Mouse (Mus musculus): Measurements from ENCODE around the gene Gm45021. TPM values are rescaled to one million over a fixed set of nuclear protein-coding genes. Genes with fewer than 3 reads are reported as not detected.

Gene Gm45021
- polyA plus RNA-seq, 1 experiment from 2014 or later = not detected

GRCm38 (mm10) chr6:48581257-48581656 is 8.2 kb upstream of the Gm45021 start:
- WGBS = 28% methylated on average over 3 of the region's 3 CpGs
- no peak overlapping the region for H3K9ac ChIP-seq (ENCODE audit: low read length)

DNA sequence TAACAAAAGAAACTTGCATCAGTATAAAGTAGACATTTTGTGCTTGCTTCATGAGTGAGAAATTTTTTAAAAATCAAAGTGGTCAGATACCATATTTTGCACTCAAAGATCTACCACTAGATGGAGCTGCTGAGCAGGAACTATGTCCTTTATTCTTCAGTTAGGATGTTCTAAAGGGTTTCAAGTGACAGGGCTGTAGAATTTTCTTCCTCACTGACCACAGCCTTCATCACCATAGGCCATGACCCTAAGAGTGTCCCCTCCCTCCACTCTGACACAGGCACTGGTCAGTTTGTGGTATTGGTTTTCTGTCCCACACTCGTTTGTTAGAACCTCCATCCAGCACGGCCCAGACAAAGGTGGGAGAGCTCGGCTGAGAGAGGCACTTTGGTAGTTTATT is 7.4 kb upstream of the Gm45021 start:
- no peaks in the 10 kb centered on the region for H3K9me3 ChIP-seq (ENCODE audit: control insufficient read depth, low read length)
- H3K36me3 ChIP-seq (ENCODE audit: control insufficient read depth, insufficient read depth, low read length) = no peaks in the 10 kb centered on the region
- H3K4me2 ChIP-seq (ENCODE audit: low read depth) = no peak overlapping the region
- ATAC-seq (ENCODE audit: insufficient read depth, low FRiP score, low TSS enrichment) = no peak
- H3K27ac ChIP-seq (ENCODE audit: low read depth, low read length) = no peak overlapping the region
- WGBS = 77% methylated on average over 3 of the region's 3 CpGs
- peak; percentile 35 for DNase-seq (ENCODE audit: low spot score)
- no peak overlapping the region for H3K4me3 ChIP-seq (ENCODE audit: low read depth, low read length)
- no peaks in the 10 kb centered on the region for H3K27me3 ChIP-seq (ENCODE audit: control insufficient read depth, insufficient read depth, low read length)
- H3K9ac ChIP-seq (ENCODE audit: low read length) = no peak overlapping the region
- peaks cover 2% of the 10 kb centered on the region; the same call in 1 of the 2 replicates for H3K4me1 ChIP-seq (ENCODE audit: control insufficient read depth, insufficient read depth, low read length)

More at GRCm38 (mm10) chr6:48581257-48581656, 8.2 kb upstream of the Gm45021 start:
- DNase-seq (ENCODE audit: low spot score) (no peak), ATAC-seq (ENCODE audit: insufficient read depth, low FRiP score, low TSS enrichment) (no peak)
- H3K36me3 ChIP-seq (ENCODE audit: control insufficient read depth, insufficient read depth, low read length) = no peaks in the 10 kb centered on the region
- H3K4me3 ChIP-seq (ENCODE audit: low read depth, low read length) = no peak overlapping the region
- no peak overlapping the region for H3K27ac ChIP-seq (ENCODE audit: low read depth, low read length)
- H3K9me3 ChIP-seq (ENCODE audit: control insufficient read depth, low read length) = no peaks in the 10 kb centered on the region
- H3K4me1 ChIP-seq (ENCODE audit: control insufficient read depth, insufficient read depth, low read length) = peaks cover 2% of the 10 kb centered on the region; the same call in 1 of the 2 replicates
- H3K27me3 ChIP-seq (ENCODE audit: control insufficient read depth, insufficient read depth, low read length) = no peaks in the 10 kb centered on the region
- no peak overlapping the region for H3K4me2 ChIP-seq (ENCODE audit: low read depth)

GRCm38 (mm10) chr6:48591221-48591845 is 1.9 kb downstream of the Gm45021 start:
- 50% methylated on average over 3 of the region's 3 CpGs for WGBS
- no peak overlapping the region for H3K9ac ChIP-seq (ENCODE audit: low read length)
- ATAC-seq (ENCODE audit: insufficient read depth, low FRiP score, low TSS enrichment) = no peak
- H3K27me3 ChIP-seq (ENCODE audit: control insufficient read depth, insufficient read depth, low read length) = no peaks in the 10 kb centered on the region
- H3K4me1 ChIP-seq (ENCODE audit: control insufficient read depth, insufficient read depth, low read length) = peaks cover 7% of the 10 kb centered on the region; the same call in 1 of the 2 replicates
- H3K4me2 ChIP-seq (ENCODE audit: low read depth) = no peak overlapping the region
- H3K4me3 ChIP-seq (ENCODE audit: low read depth, low read length) = no peak overlapping the region
- peaks cover 7% of the 10 kb centered on the region for H3K36me3 ChIP-seq (ENCODE audit: control insufficient read depth, insufficient read depth, low read length)
- H3K9me3 ChIP-seq (ENCODE audit: control insufficient read depth, low read length) = no peaks in the 10 kb centered on the region
- no peak overlapping the region for H3K27ac ChIP-seq (ENCODE audit: low read depth, low read length)
- DNase-seq (ENCODE audit: low spot score) = no peak

- Histone ChIP-seq H3K4me3 (ENCODE audit: low read depth, low read length) (no peak overlapping the region), H3K9me3 (ENCODE audit: control insufficient read depth, low read length) (no peaks in the 10 kb centered on the region), H3K4me2 (ENCODE audit: low read depth) (no peak overlapping the region), H3K4me1 (ENCODE audit: control insufficient read depth, insufficient read depth, low read length) (peaks cover 7% of the 10 kb centered on the region; the same call in 1 of the 2 replicates), H3K27ac (ENCODE audit: low read depth, low read length) (no peak overlapping the region), H3K9ac (ENCODE audit: low read length) (no peak overlapping the region), H3K27me3 (ENCODE audit: control insufficient read depth, insufficient read depth, low read length) (no peaks in the 10 kb centered on the region), H3K36me3 (ENCODE audit: control insufficient read depth, insufficient read depth, low read length) (peaks cover 12% of the 10 kb centered on the region)
- whole genome bisulfite sequencing = 88% methylated on average over 6 of the region's 6 CpGs
- ATAC-seq (ENCODE audit: insufficient read depth, low FRiP score, low TSS enrichment) (no peak), DNase-seq (ENCODE audit: low spot score) (no peak)
Observed at GRCm38 (mm10) chr6:48591871-48592270, 2.5 kb downstream of the Gm45021 start.

- peaks cover 28% of the 10 kb centered on the region for H3K36me3 ChIP-seq (ENCODE audit: control insufficient read depth, insufficient read depth, low read length)
- H3K9ac ChIP-seq (ENCODE audit: low read length) = peak within 1 kb of the TSS; percentile 93
- peak within 1 kb of the TSS; percentile 76 for H3K4me2 ChIP-seq (ENCODE audit: low read depth)
- peak within 1 kb of the TSS; percentile 79 for H3K4me3 ChIP-seq (ENCODE audit: low read depth, low read length)
- H3K9me3 ChIP-seq (ENCODE audit: control insufficient read depth, low read length) = 0 out of 2 replicates have a peak, but pooled peaks cover 3% of the 10 kb centered on the region
- ATAC-seq (ENCODE audit: insufficient read depth, low FRiP score, low TSS enrichment) (peak; percentile 89), DNase-seq (ENCODE audit: low spot score) (peak; percentile 92)
- H3K27me3 ChIP-seq (ENCODE audit: control insufficient read depth, insufficient read depth, low read length) = no peaks in the 10 kb centered on the region
- 6% methylated on average over 36 of the region's 45 CpGs for WGBS
- peak within 1 kb of the TSS; percentile 94 for H3K27ac ChIP-seq (ENCODE audit: low read depth, low read length)
- peaks cover 7% of the 10 kb centered on the region; the same call in 1 of the 2 replicates for H3K4me1 ChIP-seq (ENCODE audit: control insufficient read depth, insufficient read depth, low read length)
Observed at GRCm38 (mm10) chr6:48593158-48594042, 4.0 kb downstream of the Gm45021 start, which contains the start of the genes Repin1 and Gm44965. Gene Repin1, plus strand, starts transcription at chr6:48593883. Gene Gm44965, plus strand, starts transcription at chr6:48593941.

GRCm38 (mm10) chr6:48594043-48594738 is 4.8 kb downstream of the Gm45021 start:
- Histone ChIP-seq H3K27me3 (ENCODE audit: control insufficient read depth, insufficient read depth, low read length) (no peaks in the 10 kb centered on the region), H3K27ac (ENCODE audit: low read depth, low read length) (peak overlapping the region; percentile 94), H3K4me3 (ENCODE audit: low read depth, low read length) (peak overlapping the region; percentile 79), H3K4me1 (ENCODE audit: control insufficient read depth, insufficient read depth, low read length) (peaks cover 7% of the 10 kb centered on the region; the same call in 1 of the 2 replicates), H3K36me3 (ENCODE audit: control insufficient read depth, insufficient read depth, low read length) (peaks cover 31% of the 10 kb centered on the region), H3K4me2 (ENCODE audit: low read depth) (peak overlapping the region; percentile 76), H3K9ac (ENCODE audit: low read length) (peak overlapping the region; percentile 93), H3K9me3 (ENCODE audit: control insufficient read depth, low read length) (0 out of 2 replicates have a peak, but pooled peaks cover 3% of the 10 kb centered on the region)
- WGBS = under 1% methylated on average over 31 of the region's 41 CpGs
- ATAC-seq (ENCODE audit: insufficient read depth, low FRiP score, low TSS enrichment) = peak; percentile 85
- peak; percentile 73 for DNase-seq (ENCODE audit: low spot score)

- H3K27ac ChIP-seq (ENCODE audit: low read depth, low read length) = no peak overlapping the region
- no peaks in the 10 kb centered on the region for H3K27me3 ChIP-seq (ENCODE audit: control insufficient read depth, insufficient read depth, low read length)
- peaks cover 33% of the 10 kb centered on the region for H3K36me3 ChIP-seq (ENCODE audit: control insufficient read depth, insufficient read depth, low read length)
- H3K9ac ChIP-seq (ENCODE audit: low read length) = peak overlapping the region; percentile 30
- peak overlapping the region; percentile 76 for H3K4me2 ChIP-seq (ENCODE audit: low read depth)
- ATAC-seq (ENCODE audit: insufficient read depth, low FRiP score, low TSS enrichment) = no peak
- WGBS = 83% methylated on average over 1 of the region's 1 CpGs
- 0 out of 2 replicates have a peak, but pooled peaks cover 3% of the 10 kb centered on the region for H3K9me3 ChIP-seq (ENCODE audit: control insufficient read depth, low read length)
- no peak for DNase-seq (ENCODE audit: low spot score)
- H3K4me1 ChIP-seq (ENCODE audit: control insufficient read depth, insufficient read depth, low read length) = peaks cover 7% of the 10 kb centered on the region; the same call in 1 of the 2 replicates
- peak overlapping the region; percentile 79; the same call in 1 of the 2 replicates for H3K4me3 ChIP-seq (ENCODE audit: low read depth, low read length)
Observed at GRCm38 (mm10) chr6:48595278-48595677, 5.9 kb downstream of the Gm45021 start.

DNA sequence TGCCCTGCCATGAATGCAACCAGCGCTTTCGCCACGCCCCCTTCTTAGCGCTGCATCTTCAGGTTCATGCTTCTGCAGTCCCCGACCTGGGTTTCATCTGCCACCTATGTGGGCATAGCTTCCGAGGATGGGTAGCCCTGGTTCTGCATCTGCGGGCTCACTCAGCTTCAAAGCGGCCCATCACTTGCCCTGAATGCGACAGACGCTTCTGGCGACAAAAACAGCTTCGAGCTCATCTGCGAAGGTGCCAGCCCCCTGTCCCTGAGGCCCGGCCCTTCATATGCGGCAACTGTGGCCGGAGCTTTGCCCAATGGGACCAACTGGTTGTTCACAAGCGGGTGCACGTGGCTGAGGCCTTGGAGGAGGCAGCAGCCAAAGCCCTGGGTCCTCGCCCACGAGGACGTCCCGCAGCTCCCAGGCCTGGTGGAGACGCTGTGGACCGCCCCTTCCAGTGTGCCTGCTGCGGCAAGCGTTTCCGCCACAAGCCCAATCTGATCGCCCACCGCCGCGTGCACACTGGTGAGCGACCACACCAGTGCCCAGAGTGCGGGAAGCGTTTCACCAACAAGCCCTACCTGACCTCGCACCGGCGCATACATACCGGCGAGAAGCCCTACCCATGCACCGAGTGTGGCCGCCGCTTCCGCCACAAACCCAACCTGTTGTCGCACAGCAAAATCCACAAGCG is 7.3 kb downstream of the Gm45021 start:
- Histone ChIP-seq H3K9ac (ENCODE audit: low read length) (no peak overlapping the region), H3K36me3 (ENCODE audit: control insufficient read depth, insufficient read depth, low read length) (peaks cover 33% of the 10 kb centered on the region), H3K27me3 (ENCODE audit: control insufficient read depth, insufficient read depth, low read length) (no peaks in the 10 kb centered on the region), H3K27ac (ENCODE audit: low read depth, low read length) (no peak overlapping the region), H3K4me3 (ENCODE audit: low read depth, low read length) (no peak overlapping the region), H3K9me3 (ENCODE audit: control insufficient read depth, low read length) (0 out of 2 replicates have a peak, but pooled peaks cover 3% of the 10 kb centered on the region), H3K4me1 (ENCODE audit: control insufficient read depth, insufficient read depth, low read length) (peaks cover 10% of the 10 kb centered on the region; the same call in 1 of the 2 replicates), H3K4me2 (ENCODE audit: low read depth) (no peak overlapping the region)
- no peak for ATAC-seq (ENCODE audit: insufficient read depth, low FRiP score, low TSS enrichment)
- 97% methylated on average over 45 of the region's 45 CpGs for WGBS
- DNase-seq (ENCODE audit: low spot score) = no peak

Data from neural tube, embryonic 11.5 days (tissue).